Mouse (Mus musculus): ENCODE results near the gene Ngly1. TPM values are rescaled to one million over a fixed set of nuclear protein-coding genes. Genes with fewer than 3 reads are reported as not detected.
"Not testable (repeated sequence)": the region's sequence is repeated elsewhere in the genome, so short reads cannot be mapped to it uniquely, and the experiment has no call there.

The Ngly1 gene
- polyA plus RNA-seq, 1 experiment from 2014 or later: 30.4 TPM

DNA sequence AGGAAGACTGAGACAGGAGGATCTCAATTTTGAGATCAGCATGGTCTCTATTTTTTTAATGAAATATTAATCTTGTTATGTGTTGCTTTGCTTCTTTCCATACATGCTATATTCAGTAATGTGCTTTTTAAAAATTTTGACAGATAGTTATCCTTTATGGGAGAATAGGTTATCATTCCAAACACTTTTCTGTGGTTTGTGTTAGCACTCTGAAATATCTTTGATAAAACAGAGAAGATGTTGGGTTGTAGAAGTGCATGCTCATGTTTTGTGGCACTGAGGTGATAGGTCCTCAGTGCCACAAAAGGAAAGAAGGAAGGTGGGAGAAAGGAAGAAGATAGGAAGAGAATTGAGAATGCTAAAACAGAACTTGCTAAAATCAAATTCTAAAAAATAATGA is 43.9 kb downstream of the Ngly1 start:
- TF ChIP-seq CTCF (IDR thresholded peaks at IDR 0.05; ENCODE audit: low read depth): no peak
- no peaks in the 10 kb centered on the region for H3K27me3 ChIP-seq (ENCODE audit: insufficient read depth, low read length)
- no peak for DNase-seq
- no peak for ATAC-seq (ENCODE audit: insufficient read depth)
- H3K4me3 ChIP-seq (ENCODE audit: low read depth, low read length): no peak overlapping the region
- 0 out of 2 replicates have a peak, but pooled peaks cover 8% of the 10 kb centered on the region for H3K36me3 ChIP-seq (ENCODE audit: insufficient read depth)
- H3K4me2 ChIP-seq: no peak overlapping the region
- no peaks in the 10 kb centered on the region for H3K4me1 ChIP-seq (ENCODE audit: insufficient read depth)
- H3K9ac ChIP-seq: no peak overlapping the region
- H3K9me3 ChIP-seq (ENCODE audit: low read depth, low read length): no peaks in the 10 kb centered on the region
- no peak overlapping the region for H3K27ac ChIP-seq (ENCODE audit: low read depth)

DNA sequence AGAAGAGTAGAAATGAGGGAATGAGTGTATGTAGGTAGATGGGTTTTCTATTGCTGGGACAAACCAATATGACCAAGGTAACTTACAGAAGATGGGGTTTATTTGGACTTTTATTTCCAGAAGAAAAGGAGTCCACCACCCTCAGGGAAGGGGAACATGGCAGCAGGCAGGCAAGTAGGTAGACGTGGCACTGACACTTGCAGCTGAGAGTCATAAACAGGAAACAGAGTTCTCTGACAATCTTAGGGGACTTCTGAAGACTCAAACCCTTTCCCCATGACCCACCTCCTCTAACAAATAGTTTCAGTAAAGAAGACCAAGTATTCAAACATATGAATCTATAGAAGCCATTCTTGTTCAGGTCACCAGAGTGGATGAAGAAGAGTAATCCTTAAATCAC is 44.8 kb downstream of the Ngly1 start:
- no peaks in the 10 kb centered on the region for H3K4me1 ChIP-seq (ENCODE audit: insufficient read depth)
- TF ChIP-seq CTCF (IDR thresholded peaks at IDR 0.05; ENCODE audit: low read depth): no peak
- DNase-seq: no peak
- no peak overlapping the region for H3K4me2 ChIP-seq
- 0 out of 2 replicates have a peak, but pooled peaks cover 8% of the 10 kb centered on the region for H3K36me3 ChIP-seq (ENCODE audit: insufficient read depth)
- no peaks in the 10 kb centered on the region for H3K27me3 ChIP-seq (ENCODE audit: insufficient read depth, low read length)
- no peak overlapping the region for H3K4me3 ChIP-seq (ENCODE audit: low read depth, low read length)
- no peak for ATAC-seq (ENCODE audit: insufficient read depth)
- H3K9me3 ChIP-seq (ENCODE audit: low read depth, low read length): no peaks in the 10 kb centered on the region
- 59% methylated on average over 1 of the region's 1 CpGs for WGBS
- no peak overlapping the region for H3K27ac ChIP-seq (ENCODE audit: low read depth)
- H3K9ac ChIP-seq: no peak overlapping the region

DNA sequence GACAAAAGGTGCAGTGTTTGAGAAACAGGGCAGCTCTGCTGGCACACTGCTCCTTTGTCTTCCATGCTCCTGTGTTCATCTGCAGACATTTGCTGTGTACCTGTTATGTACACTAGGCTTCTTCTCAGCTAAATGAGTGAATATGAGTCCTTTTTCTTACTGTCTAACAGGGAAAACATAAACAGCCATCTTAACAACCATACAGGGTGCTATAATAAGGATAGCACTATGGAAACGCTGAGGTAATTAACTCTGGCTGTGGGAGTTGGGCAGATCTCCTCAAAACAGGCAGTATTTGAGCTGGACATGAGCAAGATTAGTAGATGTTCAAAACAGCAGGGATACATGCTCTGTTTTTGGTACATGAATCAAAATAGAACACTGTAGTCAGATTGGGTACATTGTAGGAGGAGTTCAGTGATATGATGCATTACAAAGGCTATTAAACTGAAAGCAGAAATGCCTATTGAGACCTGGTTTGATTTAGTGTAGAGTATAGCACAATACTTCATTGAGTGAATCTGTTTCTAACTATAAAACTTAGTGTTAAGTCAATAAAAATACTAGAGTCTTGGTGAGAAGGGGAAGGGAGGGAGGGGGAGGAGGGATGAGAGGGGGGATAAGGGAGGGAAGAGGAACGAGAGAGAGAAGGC is 47.9 kb downstream of the Ngly1 start:
- Histone ChIP-seq H3K9me3 (ENCODE audit: low read depth, low read length) (no peaks in the 10 kb centered on the region), H3K9ac (no peak overlapping the region), H3K36me3 (ENCODE audit: insufficient read depth) (no peaks in the 10 kb centered on the region), H3K4me1 (ENCODE audit: insufficient read depth) (no peaks in the 10 kb centered on the region), H3K4me3 (ENCODE audit: low read depth, low read length) (no peak overlapping the region), H3K27ac (ENCODE audit: low read depth) (no peak overlapping the region), H3K4me2 (no peak overlapping the region), H3K27me3 (ENCODE audit: insufficient read depth, low read length) (no peaks in the 10 kb centered on the region)
- TF ChIP-seq CTCF (IDR thresholded peaks at IDR 0.05; ENCODE audit: low read depth): no peak
- WGBS: 67% methylated on average over 2 of the region's 2 CpGs
- ATAC-seq (ENCODE audit: insufficient read depth): no peak
- no peak for DNase-seq

DNA sequence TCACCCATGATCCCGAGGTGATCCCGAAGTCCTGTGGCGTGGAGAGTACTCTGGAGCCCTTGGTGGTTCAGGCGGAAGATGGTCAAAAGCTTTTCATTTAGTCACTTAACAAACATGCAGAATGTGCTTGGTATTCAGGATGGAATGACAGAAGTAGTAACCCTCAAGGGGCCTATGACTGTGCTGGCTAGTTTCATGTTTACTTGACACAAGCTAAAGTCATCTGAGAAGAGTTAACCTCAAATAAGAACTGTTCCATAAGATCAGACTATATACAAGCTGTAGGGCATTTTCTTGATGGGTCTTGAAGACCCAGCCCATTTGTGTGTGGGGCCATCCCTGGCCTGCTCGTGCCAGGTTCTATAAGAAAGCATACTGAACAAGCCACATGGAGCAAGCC is 52.7 kb downstream of the Ngly1 start:
- DNase-seq (no peak), ATAC-seq (ENCODE audit: insufficient read depth) (no peak)
- TF ChIP-seq CTCF (IDR thresholded peaks at IDR 0.05; ENCODE audit: low read depth): no peak
- Histone ChIP-seq H3K4me2 (no peak overlapping the region), H3K9me3 (ENCODE audit: low read depth, low read length) (no peaks in the 10 kb centered on the region), H3K36me3 (ENCODE audit: insufficient read depth) (no peaks in the 10 kb centered on the region), H3K4me1 (ENCODE audit: insufficient read depth) (no peaks in the 10 kb centered on the region), H3K4me3 (ENCODE audit: low read depth, low read length) (no peak overlapping the region), H3K27me3 (ENCODE audit: insufficient read depth, low read length) (no peaks in the 10 kb centered on the region), H3K27ac (ENCODE audit: low read depth) (no peak overlapping the region), H3K9ac (no peak overlapping the region)
- WGBS: 97% methylated on average over 5 of the region's 5 CpGs

DNA sequence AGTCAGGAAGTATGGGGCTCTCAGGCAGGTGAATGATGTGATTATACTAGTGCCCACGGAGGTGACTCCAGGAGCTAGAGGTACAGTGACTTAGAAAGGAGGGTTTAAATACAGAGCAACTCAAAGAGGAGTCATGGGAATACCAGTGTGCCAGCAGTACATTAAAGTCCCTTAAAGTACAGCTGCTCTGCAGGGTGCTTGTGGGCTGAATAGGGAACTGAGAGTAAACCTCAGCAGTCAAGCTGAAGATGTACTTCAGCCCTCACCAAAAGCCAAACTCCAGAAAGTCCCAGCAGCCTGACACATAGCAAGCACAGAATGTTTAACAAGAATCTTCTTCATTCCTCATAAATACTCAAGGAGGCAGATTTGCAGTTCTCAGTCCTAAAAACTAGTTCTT is 53.6 kb downstream of the Ngly1 start:
- H3K27me3 ChIP-seq (ENCODE audit: insufficient read depth, low read length): no peaks in the 10 kb centered on the region
- no peak overlapping the region for H3K4me2 ChIP-seq
- no peaks in the 10 kb centered on the region for H3K9me3 ChIP-seq (ENCODE audit: low read depth, low read length)
- H3K4me3 ChIP-seq (ENCODE audit: low read depth, low read length): no peak overlapping the region
- H3K27ac ChIP-seq (ENCODE audit: low read depth): no peak overlapping the region
- no peaks in the 10 kb centered on the region for H3K36me3 ChIP-seq (ENCODE audit: insufficient read depth)
- 24% methylated on average over 1 of the region's 1 CpGs for WGBS
- H3K4me1 ChIP-seq (ENCODE audit: insufficient read depth): no peaks in the 10 kb centered on the region
- DNase-seq (no peak), ATAC-seq (ENCODE audit: insufficient read depth) (no peak)
- no peak for TF ChIP-seq CTCF (IDR thresholded peaks at IDR 0.05; ENCODE audit: low read depth)
- H3K9ac ChIP-seq: no peak overlapping the region

DNA sequence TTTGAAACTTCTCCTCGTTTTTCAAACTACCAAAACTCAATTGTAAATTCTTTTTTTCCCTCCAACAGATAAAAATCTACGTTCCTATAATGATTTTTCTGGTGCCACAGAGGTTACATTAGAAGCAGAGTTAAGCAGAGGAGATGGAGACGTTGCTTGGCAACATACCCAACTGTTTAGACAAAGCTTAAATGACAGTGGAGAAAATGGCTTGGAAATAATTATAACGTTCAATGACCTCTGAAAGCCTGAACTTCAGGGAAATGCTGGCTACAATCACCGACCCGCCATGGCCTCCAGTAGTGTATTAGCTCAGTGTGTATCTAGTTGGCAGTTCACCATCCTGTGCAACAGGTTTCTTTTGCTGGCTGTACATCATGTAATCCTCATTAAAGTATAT is 61.7 kb downstream of the Ngly1 start:
- Histone ChIP-seq H3K4me1 (ENCODE audit: insufficient read depth) (no peaks in the 10 kb centered on the region), H3K36me3 (ENCODE audit: insufficient read depth) (no peaks in the 10 kb centered on the region), H3K4me3 (ENCODE audit: low read depth, low read length) (no peak overlapping the region), H3K27ac (ENCODE audit: low read depth) (no peak overlapping the region), H3K9ac (no peak overlapping the region), H3K9me3 (ENCODE audit: low read depth, low read length) (no peaks in the 10 kb centered on the region), H3K4me2 (no peak overlapping the region), H3K27me3 (ENCODE audit: insufficient read depth, low read length) (no peaks in the 10 kb centered on the region)
- WGBS: 35% methylated on average over 6 of the region's 6 CpGs
- no peak for TF ChIP-seq CTCF (IDR thresholded peaks at IDR 0.05; ENCODE audit: low read depth)
- no peak for ATAC-seq (ENCODE audit: insufficient read depth)
- no peak for DNase-seq

DNA sequence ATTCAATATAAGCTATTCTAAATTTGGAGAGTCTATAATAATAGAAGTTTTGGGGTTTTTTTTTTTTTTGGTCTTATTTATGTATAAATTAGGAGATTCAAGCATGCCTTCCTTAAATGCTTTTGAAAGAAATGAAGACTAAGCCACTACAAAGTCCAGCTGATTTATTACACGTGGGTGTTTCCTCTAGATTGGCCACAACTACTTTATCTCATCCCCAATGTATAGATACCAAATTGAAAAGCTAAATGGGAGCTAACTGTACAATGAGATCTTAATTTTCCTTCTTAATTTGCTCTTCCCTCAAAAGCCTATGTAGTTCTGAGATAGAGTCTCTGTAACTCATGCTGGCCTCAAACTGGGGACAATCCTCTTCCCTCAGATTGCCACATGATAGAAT is 63.5 kb downstream of the Ngly1 start:
- ATAC-seq (ENCODE audit: insufficient read depth): no peak
- no peaks in the 10 kb centered on the region for H3K36me3 ChIP-seq (ENCODE audit: insufficient read depth)
- 79% methylated on average over 1 of the region's 1 CpGs for WGBS
- no peak overlapping the region for H3K4me2 ChIP-seq
- DNase-seq: no peak
- no peaks in the 10 kb centered on the region for H3K4me1 ChIP-seq (ENCODE audit: insufficient read depth)
- H3K9ac ChIP-seq: no peak overlapping the region
- no peaks in the 10 kb centered on the region for H3K9me3 ChIP-seq (ENCODE audit: low read depth, low read length)
- no peaks in the 10 kb centered on the region for H3K27me3 ChIP-seq (ENCODE audit: insufficient read depth, low read length)
- TF ChIP-seq CTCF (IDR thresholded peaks at IDR 0.05; ENCODE audit: low read depth): no peak
- H3K4me3 ChIP-seq (ENCODE audit: low read depth, low read length): no peak overlapping the region
- H3K27ac ChIP-seq (ENCODE audit: low read depth): no peak overlapping the region

DNA sequence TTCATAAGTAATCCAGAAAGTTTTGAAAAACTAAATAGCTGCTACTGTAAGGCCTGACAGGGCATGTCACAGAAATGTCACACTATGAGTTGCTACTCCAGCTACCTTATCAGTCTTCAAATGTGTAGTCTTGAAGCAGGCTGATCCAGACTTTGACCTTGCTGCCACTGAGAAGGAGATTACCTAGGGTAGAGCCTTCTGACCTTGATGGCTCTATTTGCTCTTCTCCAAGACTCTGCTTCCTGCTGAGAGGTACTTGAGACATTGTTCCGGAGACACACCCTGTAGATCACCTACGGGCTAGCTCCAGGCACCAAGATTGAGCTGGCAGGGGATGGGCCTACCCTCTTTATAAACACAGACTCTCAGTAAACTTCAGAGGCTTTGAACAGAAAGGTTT is 64.0 kb downstream of the Ngly1 start:
- not testable (repeated sequence) for H3K9ac ChIP-seq; DNase-seq; H3K36me3 ChIP-seq (ENCODE audit: insufficient read depth); H3K9me3 ChIP-seq (ENCODE audit: low read depth, low read length); H3K4me1 ChIP-seq (ENCODE audit: insufficient read depth); H3K4me3 ChIP-seq (ENCODE audit: low read depth, low read length); H3K27me3 ChIP-seq (ENCODE audit: insufficient read depth, low read length); H3K27ac ChIP-seq (ENCODE audit: low read depth); H3K4me2 ChIP-seq; ATAC-seq (ENCODE audit: insufficient read depth)
- WGBS: 61% methylated on average over 2 of the region's 2 CpGs

Measured in lung, embryonic 14.5 days (tissue).